Comparison of ENCODE assay signal across 20 mouse cellular contexts in the genomic region with DNA sequence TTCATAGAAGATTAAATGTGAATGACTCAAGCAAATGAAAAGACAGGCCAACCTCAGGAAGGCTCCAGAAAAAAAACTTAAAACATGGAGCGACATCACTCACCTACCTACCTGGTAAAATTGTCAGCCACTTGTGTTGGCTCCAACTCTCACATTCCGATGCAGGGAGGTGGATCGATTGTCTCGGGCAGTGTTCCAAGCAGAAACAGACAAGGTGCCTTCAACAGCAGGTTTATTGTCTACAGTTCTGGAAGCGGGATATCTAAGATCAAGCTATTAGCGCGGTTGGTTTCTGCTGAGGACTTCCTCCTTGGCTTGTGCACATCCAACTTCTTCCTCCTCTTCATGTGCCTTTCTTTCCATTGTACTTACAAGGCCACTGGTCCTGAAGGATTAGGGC. TPM values are rescaled to one million over a fixed set of nuclear protein-coding genes. Genes with fewer than 3 reads are reported as not detected.
"Had no signal": no experiment of that assay in that cellular context is flagged by ENCODE, and none has a peak within 500 bp of the region (broad histone marks: within the 10 kb centered on the region; RNA-seq: fewer than 3 reads in every experiment).

No protein-coding gene starts in this region.

- H3K27ac ChIP-seq: liver, embryonic 15.5 days; lung, embryonic 15.5 days; macrophage; midbrain, embryonic 13.5 days; midbrain, embryonic 15.5 days; neural tube, embryonic 12.5 days; stomach, embryonic 15.5 days; stomach, postnatal 0 days had no signal

- H3K9ac ChIP-seq: liver, embryonic 15.5 days; liver, postnatal 0 days; lung, embryonic 15.5 days; midbrain, embryonic 13.5 days; midbrain, embryonic 15.5 days; neural tube, embryonic 12.5 days; stomach, embryonic 15.5 days had no signal

- DNase-seq: liver, postnatal 0 days; lung, adult 2 months; lung, postnatal 14 days; lung, postnatal 36 days; right cerebral cortex, postnatal 25 days; right cerebral cortex, postnatal 4 days; thymus, adult 2 months; thymus, postnatal 25 days; thymus, postnatal 4 days had no signal

- H3K9me3 ChIP-seq: liver, embryonic 15.5 days; lung, embryonic 15.5 days; megakaryocyte, embryonic 14.5 days; midbrain, embryonic 13.5 days; midbrain, embryonic 15.5 days; neural tube, embryonic 12.5 days; stomach, embryonic 15.5 days had no signal

- H3K4me1 ChIP-seq: liver, embryonic 15.5 days; midbrain, embryonic 13.5 days; midbrain, embryonic 15.5 days; stomach, embryonic 15.5 days had no signal

- H3K27me3 ChIP-seq: liver, embryonic 15.5 days; lung, embryonic 15.5 days; megakaryocyte, embryonic 14.5 days; midbrain, embryonic 13.5 days; midbrain, embryonic 15.5 days; neural tube, embryonic 12.5 days; stomach, embryonic 15.5 days had no signal

- ATAC-seq: liver, postnatal 0 days; lung, postnatal 0 days; midbrain, embryonic 13.5 days; midbrain, embryonic 15.5 days had no signal

- H3K4me2 ChIP-seq: liver, embryonic 15.5 days; lung, embryonic 15.5 days; midbrain, embryonic 11.5 days; midbrain, embryonic 13.5 days; midbrain, embryonic 15.5 days; neural tube, embryonic 12.5 days; stomach, embryonic 15.5 days had no signal

- H3K4me3 ChIP-seq: liver, embryonic 15.5 days; lung, embryonic 15.5 days; midbrain, embryonic 13.5 days; midbrain, embryonic 15.5 days; neural tube, embryonic 12.5 days; stomach, embryonic 15.5 days had no signal

- H3K36me3 ChIP-seq: liver, embryonic 15.5 days; lung, embryonic 15.5 days; midbrain, embryonic 13.5 days; midbrain, embryonic 15.5 days; neural tube, embryonic 12.5 days; stomach, embryonic 15.5 days had no signal

RNA-seq across cellular contexts. Expression of gene Proser2, which starts 27.6 kb away (rescaled TPM):
- polyA plus RNA-seq: macrophage had no signal
